Mouse (Mus musculus): ENCODE data around the gene Itga4. TPM values are rescaled to one million over a fixed set of nuclear protein-coding genes. Genes with fewer than 3 reads are reported as not detected.

Gene Itga4
- polyA plus RNA-seq, 1 experiment from 2014 or later, result 2.6 TPM

Other genes starting within 250 kb of the Itga4 start
- gene Neurod1, start 201.3 kb downstream of the Itga4 start, polyA plus RNA-seq (2015; fragmentation: Nextera tagmentation; extraction: Ambion mirVana), result 21.0 and 21.4 TPM in 2 replicates
- 0.80 and 1.1 TPM in 2 replicates for gene Cerkl, start 201.4 kb downstream of the Itga4 start, polyA plus RNA-seq (2015; fragmentation: Nextera tagmentation; extraction: Ambion mirVana)